Mouse (Mus musculus): ENCODE measurements around the gene Taf3.

Taf3 gene

GRCm38 (mm10) chr2:9886921-9887610, 161.3 kb downstream of the Taf3 start:
- DNase-seq: no peak

DNA sequence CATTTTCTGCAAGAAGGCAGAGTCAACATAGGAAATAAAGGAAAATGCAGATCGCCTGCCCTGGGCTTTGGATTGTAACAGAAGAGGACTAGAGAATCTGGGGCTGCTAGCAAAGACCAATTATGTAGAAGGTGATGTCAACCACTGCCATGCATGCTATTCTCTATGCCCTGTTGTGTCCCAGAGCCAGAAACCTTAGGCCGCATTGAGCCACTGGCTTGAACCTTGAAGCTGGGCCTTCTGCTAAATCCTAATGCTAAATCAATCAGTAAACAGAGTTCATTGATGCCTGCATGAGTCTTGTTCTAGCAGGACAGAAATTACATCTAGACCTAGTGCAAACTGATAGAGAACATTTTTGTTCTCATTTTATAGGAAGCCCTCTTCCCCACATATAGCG, 162.4 kb downstream of the Taf3 start:
- no peak for DNase-seq

DNA sequence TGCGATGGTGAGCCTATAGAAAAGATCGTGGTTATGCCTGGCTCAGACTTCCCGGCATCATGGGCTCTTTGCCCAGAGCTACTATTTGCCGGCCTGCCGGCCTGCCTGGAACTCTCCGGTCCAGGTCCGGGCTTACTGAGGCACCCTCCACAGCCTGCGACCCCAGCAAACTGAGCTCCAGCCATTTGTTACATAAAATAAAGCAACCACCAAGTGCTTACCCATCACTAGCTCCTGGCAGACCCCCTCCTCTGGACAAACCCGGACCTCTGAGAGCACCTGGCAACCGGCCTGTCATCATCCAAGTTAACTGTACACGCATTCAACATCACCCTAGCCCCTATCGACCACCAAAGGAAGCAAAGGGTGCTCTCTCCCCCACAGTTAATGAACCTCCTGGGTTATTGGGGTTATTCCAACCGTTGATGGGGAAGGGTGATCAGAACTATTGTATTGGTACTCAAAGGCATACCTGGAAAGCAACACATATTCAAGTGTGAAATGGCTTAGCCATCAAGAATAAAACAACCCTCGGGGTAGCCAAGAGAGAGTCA, 163.1 kb downstream of the Taf3 start:
- DNase-seq: no peak

GRCm38 (mm10) chr2:9884533-9885216, 163.7 kb downstream of the Taf3 start:
- no peak for DNase-seq

DNA sequence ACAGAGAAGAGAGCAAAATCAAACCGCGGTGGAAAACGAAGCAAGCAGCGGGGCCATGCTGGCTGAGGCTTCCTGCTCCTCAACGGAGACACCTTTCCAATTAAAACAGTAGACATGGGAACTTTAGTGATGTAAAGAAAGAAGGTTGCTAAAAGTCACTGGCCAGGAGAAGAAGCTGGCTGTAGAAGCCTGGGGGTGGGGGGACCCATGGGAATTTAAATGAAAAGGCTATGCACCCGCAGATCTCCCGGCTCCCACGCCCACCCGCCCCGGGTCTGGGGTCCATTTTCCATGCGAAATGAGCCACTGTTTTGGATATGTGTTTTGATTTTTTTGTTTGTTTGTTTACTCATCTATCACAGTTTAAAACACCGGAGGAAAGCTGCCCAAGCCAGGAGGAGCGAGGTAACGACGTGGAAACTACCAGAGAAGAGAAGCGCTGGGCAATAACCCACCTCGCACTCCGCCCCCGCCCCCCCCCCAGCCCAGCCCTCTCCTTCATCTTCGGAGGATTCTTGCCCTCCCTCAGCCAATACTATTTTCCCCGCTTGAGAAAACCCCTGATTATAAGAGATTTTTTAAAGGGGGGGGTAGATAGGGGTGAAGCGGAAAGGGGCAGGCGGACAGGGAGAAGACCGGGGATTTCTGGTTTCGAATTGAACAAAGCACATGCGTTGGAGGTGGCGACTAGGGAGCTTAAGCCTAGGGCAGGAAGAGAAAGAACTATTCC, 164.4 kb downstream of the Taf3 start:
- no peak for DNase-seq

- DNase-seq: no peak
Measured at GRCm38 (mm10) chr2:9882926-9883802, 165.2 kb downstream of the Taf3 start.

- no peak for DNase-seq
Measured at GRCm38 (mm10) chr2:9882371-9882925, 165.9 kb downstream of the Taf3 start.

- DNase-seq: no peak
Measured at GRCm38 (mm10) chr2:9881611-9882023, 166.8 kb downstream of the Taf3 start.

DNA sequence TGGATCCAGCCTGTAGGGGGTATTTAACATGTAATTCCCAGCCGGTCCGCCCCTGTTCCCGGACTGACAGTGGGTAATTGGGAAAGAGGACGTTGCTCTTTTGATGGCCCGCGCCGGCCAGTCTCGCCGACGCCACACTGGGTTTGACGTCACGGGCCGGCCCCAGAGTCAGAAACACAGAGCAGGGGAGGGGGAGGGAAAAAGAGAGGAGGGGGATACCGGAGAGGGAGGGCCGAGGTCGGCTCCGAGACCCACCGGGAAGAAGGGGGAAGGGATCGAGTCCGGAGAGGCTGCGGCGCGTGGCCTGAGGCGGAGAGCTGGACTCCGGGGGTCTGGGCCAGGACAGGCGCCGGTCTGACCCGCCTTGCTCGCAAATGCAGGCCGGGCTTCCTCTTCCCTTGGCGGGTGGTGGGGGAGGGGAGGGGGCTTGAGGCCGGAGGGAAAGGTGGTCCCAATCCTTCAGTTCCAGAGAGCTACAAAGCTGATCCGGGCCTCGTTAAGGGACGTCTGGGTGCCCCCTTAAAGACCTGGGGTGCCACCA, 167.3 kb downstream of the Taf3 start, which contains the start of gene 4930412O13Rik:
4930412O13Rik (plus strand) TSS at position 202 of the 541 bp plus-strand sequence.
- DNase-seq: no peak

GRCm38 (mm10) chr2:9880271-9880670, 168.1 kb downstream of the Taf3 start:
- DNase-seq: no peak

DNA sequence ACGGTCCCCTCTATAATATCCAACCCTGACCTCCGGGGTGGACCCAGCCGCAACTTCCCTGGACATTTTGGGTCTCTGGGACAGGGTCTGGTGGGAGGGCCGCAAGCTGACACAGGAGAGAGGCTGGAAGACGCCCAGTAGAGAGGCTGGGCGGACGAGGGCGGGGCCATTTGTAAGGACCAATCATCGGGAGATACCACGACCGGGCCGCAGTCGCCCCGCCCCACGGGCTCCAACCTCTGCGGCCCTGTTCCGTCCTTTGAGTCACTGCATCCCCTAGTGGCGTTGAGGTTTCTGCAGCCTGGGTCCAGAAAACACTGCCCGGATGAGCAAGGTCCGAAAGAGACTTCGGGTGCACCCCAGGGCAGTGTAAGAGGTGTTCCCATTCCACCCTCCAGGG, 168.9 kb downstream of the Taf3 start:
- DNase-seq: peak; percentile 85

DNA sequence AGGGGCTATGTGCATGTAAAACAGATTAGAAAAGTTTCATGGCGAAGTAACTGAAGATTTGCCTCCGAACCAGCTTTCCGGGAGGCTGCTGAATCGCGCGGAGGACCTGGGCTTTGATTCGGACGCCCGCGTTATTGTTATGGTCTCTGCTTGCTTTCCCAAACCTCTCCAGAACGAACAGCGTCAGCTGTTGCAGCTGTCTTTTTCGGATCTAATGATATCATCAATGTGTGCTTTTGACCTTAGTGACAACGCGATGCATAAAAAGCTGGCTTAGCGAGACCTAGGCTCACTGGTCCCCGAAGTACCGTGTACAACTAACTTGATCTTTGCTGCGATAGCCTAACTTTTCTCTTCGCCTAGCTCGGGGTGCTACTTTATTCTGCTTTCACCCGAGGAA, 169.3 kb downstream of the Taf3 start:
- no peak for DNase-seq

GRCm38 (mm10) chr2:9878564-9879081, 169.8 kb downstream of the Taf3 start:
- DNase-seq: peak; percentile 62

GRCm38 (mm10) chr2:9877966-9878563, 170.3 kb downstream of the Taf3 start:
- DNase-seq: peak; percentile 36

GRCm38 (mm10) chr2:9877326-9877690, 171.1 kb downstream of the Taf3 start:
- DNase-seq: peak; percentile 36

DNA sequence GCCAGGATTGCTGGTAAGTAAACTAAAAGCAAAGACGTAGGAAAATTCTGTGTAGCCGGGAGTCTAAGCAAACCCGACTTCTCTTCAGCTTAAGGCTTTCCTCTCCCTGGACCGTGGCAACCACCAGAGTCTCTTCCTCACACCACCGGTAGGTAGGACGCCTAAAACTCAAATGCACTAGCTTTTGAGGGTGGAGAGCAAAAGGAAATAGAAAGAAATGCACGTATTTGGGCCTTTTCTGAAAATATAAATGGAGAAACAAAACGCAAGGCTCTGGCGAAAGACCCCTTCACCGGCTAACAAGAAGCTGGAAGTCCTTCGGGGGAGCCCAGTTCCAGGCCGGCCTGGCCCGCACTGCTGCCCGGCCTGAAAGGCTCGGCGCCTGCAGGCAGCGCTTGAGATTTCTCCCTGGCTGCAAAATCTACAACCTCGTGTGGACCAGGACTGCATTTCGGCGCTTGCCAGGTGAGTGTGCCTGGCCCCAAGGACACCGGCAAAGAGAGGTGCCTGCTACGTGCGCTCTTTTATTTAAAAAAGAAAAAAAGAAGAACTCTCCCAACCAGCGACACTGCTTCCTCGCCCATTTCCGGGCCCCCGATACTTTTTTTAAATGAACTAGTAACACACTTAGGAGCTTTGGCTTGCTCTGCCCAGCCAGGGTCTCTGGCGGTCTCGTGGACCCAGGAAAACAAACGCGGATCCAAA, 171.6 kb downstream of the Taf3 start:
- DNase-seq: peak; percentile 29

DNA sequence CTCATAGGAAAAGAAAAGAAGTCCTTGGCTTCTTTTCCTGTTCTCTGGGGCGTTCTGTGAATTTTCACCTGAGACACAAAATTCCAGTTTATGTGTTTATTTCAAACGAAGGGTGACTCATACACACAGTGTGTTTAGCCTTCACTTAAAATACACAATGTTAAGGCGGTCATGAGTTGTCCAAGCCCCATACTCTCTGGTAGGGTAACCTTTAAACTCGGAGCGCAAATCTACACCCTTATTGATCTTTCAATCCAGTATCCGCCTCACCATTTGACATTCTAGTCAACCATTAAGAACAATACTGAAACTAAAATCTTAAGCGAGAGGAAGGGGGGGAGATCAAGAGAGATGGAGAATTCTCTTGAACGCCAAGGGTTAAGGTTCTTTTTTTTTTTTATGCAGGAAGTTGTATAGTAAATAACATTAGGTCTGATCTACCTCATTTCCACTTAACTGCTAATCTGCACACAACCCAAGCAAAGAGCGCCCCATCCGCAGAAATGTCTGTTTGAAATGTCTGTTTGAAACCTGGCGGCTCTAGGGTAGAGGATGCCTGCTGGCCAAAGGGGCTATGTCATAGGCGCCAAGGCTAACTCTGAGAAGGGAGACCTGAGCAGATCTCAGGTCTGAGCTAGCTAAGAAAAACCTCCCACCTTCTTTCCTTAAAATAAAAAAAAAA, 172.6 kb downstream of the Taf3 start:
- DNase-seq: no peak

GRCm38 (mm10) chr2:9875220-9875619, 173.2 kb downstream of the Taf3 start:
- DNase-seq: no peak

GRCm38 (mm10) chr2:9874467-9875219, 173.8 kb downstream of the Taf3 start:
- DNase-seq: no peak

Measured in kidney, adult 18-20 months (tissue).